14 mouse cellular contexts compared by ENCODE assay signal in the genomic region with DNA sequence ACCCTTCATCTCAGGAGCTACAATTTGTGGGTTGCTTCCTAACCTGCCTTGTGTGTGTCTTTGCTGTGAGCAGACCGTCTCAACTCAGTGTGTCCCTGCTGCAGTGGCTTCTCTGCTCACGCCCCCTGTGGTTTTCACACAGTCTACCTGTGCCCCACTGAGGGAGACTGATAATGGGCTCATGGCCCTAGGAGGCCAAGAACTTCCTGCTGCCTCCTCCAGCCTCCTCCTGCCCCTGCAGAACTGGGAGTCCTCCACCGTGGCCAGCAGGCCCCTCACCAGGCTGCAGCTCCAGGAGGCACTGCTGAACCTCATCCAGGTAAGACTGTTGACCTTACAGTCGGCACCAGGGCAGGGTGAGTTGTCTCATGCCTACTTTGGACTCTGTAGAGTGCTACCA. TPM values are rescaled to one million over a fixed set of nuclear protein-coding genes. Genes with fewer than 3 reads are reported as not detected.
"Had no signal": no experiment of that assay in that cellular context is flagged by ENCODE, and none has a peak within 500 bp of the region (broad histone marks: within the 10 kb centered on the region; RNA-seq: fewer than 3 reads in every experiment).

No protein-coding gene starts in this region.

- H3K27me3 ChIP-seq: limb, embryonic 13.5 days; midbrain, embryonic 12.5 days; neural tube, embryonic 13.5 days had no signal

- DNase-seq: kidney, adult 11 months; kidney, postnatal 14 days; left cerebral cortex, postnatal 4 days; lung, adult 18-20 months; thymus, postnatal 36 days had no signal

- H3K4me3 ChIP-seq: limb, embryonic 13.5 days; midbrain, embryonic 12.5 days; neural tube, embryonic 13.5 days had no signal

- H3K4me2 ChIP-seq: limb, embryonic 13.5 days; midbrain, embryonic 12.5 days; neural tube, embryonic 13.5 days had no signal

- H3K4me1 ChIP-seq: limb, embryonic 13.5 days; midbrain, embryonic 12.5 days had no signal

- H3K9me3 ChIP-seq: limb, embryonic 13.5 days; midbrain, embryonic 12.5 days; neural tube, embryonic 13.5 days had no signal

- H3K27ac ChIP-seq: limb, embryonic 13.5 days; liver, embryonic 14.5 days; midbrain, embryonic 12.5 days; neural tube, embryonic 13.5 days; stomach, postnatal 0 days had no signal

- H3K9ac ChIP-seq: limb, embryonic 13.5 days; liver, embryonic 14.5 days; midbrain, embryonic 12.5 days; neural tube, embryonic 13.5 days had no signal

- ATAC-seq: midbrain, embryonic 16.5 days had no signal

RNA-seq across cellular contexts. Expression of a gene that starts 18.7 kb away (rescaled TPM):
- polyA plus RNA-seq: kidney, embryonic 14.5 days; limb, embryonic 13.5 days; liver, adult 2 months; lung, embryonic 16.5 days had no signal
